Mouse (Mus musculus) frontal cortex, postnatal 25 days (tissue): ENCODE measurements around the gene Rere.
"Not testable (repeated sequence)": the region's sequence is repeated elsewhere in the genome, so short reads cannot be mapped to it uniquely, and the experiment has no call there.

Experiments used
- DNase-seq, 2 experiments: peaks; one replicate each; pipeline ENCODE4 v3.0.0; 2022; ENCODE audit warnings: low spot score in 2 of 2

The Rere gene

DNA sequence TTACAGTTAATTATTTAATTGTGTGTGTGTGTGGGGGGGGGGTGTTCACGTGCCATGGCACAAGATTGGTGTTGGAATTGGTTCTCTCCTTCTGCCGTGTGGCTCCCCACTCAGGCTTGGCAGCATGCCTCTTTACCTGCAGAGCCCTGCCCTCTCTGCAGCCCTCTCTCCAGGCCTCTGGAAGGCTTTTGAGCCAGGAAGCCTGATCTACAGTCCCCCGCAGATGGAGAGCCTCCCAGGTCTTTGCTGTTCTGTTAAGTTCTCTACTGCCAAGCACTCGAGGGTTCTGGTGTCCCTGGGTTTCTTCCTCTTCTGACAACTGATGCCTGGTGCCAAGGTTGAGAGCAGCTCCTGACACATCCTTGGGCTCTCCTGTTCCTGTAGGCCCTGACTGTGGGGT lies 27.0 kb upstream of the Rere start:
- no peak for DNase-seq

- no peak for DNase-seq
These were observed 26.3 kb upstream of the Rere start for GRCm38 (mm10) chr4:150255181-150255580.

- peak; percentile 50 to 58 for DNase-seq
These were observed 23.9 kb upstream of the Rere start for GRCm38 (mm10) chr4:150257252-150258204.

DNA sequence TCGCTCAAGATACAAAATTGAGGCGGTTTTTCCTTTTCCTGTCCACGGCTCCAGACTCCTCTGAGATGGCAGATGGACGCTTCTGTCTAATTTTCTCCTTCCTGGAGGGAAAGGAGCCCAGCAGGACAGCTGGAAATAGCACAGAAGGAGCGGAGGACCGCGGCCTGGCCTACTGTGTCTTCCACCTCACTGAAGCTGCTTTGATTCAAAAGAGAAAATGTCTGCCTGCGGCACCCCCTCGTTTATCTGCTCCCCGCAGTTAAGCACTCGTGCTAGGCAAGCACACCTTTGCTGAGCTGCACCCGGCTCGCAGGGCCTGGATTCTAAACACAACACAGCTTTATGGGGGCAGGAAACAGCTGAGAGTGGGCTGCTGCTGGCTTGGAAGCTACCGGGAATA lies 23.1 kb upstream of the Rere start:
- DNase-seq = no peak

DNA sequence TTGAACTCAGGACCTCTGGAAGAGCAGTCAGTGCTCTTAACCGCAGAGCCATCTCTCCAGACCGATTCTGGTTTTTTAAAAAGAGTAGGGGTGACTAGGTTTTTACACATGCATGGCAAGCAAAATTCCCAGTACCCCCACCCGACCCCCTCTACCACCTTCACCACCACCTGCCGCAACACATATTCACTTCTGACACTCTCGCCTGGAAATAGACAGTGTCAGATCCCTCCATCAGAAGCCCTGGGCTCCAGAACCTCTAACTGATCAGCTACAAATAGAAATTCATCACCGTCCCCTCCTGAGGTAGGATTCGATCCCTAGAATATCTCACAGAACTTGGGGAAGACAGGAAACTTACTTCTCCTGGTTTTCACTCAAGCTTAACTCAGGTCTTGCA lies 21.9 kb upstream of the Rere start:
- no peak for DNase-seq

DNA sequence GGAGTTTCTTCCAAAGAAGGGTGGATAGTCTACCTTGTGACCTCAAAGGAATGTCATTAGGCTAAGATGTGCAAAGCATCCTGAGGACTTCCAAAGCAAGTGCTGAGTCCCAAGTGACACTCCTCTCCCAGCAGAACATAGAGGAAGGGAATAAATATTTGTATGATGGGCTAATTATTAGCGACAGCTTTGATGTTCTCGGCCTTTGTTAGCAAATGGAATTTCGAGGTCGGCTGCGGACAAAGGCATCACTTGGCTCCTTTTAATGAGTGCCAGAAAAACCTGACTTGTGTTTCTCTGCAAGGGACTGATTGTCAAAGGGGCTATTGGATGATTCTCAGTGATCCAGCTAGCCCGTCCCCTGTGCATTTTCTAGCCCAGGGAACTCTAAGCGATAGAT lies 21.3 kb upstream of the Rere start:
- no peak for DNase-seq

DNA sequence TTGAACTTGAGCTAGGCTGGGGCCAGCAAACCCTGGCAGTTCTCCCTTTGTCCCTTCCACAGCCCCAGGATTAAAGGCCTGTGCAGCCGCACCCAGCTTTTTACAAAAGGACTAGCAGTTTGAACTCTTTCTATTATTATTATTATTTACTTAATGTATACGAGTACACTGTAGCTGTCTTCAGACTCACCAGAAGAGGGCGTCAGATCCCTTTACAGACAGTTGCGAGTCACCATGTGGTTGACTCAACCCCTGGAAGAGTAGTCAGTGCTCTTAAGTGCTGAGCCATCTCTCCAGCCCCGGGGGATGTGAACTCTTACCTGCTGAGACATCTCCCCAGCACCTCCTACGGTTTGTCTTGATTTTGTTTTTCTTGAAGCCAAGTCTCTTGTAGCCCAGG lies 20.7 kb upstream of the Rere start:
- DNase-seq = no peak

- no peak for DNase-seq
These were observed 19.1 kb upstream of the Rere start for GRCm38 (mm10) chr4:150262301-150262700.

- no peak for DNase-seq
These were observed 16.5 kb upstream of the Rere start for GRCm38 (mm10) chr4:150264903-150265302.

GRCm38 (mm10) chr4:150265471-150265870 lies 16.0 kb upstream of the Rere start:
- no peak for DNase-seq

DNA sequence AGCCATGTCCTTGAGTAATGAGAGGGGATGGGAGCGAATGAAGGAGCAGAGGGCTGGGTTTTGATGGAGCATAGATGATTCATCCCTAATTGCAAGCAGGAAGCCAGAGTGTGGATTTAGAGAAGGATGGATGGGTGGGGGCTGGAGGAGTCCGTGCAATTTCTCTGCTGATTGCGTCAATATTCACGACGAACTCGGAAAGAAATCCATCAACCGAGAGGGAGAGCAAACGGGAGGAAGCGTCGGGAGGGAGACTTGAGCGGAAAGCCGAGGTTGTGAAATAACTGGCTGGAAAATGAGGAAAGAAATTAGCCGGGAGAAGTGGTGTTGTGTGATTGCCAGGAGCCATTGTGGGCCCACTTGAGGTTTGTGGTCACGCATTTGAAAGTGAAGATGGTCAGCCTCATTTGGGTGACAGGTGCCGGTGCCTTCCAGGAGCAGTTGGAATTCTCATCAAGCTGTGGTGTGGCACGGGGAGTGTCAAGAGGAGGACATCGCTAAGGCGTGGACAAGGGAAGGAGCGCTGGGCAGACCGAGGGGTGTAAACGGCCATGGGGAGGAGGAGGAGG lies 14.7 kb upstream of the Rere start:
- no peak for DNase-seq

DNA sequence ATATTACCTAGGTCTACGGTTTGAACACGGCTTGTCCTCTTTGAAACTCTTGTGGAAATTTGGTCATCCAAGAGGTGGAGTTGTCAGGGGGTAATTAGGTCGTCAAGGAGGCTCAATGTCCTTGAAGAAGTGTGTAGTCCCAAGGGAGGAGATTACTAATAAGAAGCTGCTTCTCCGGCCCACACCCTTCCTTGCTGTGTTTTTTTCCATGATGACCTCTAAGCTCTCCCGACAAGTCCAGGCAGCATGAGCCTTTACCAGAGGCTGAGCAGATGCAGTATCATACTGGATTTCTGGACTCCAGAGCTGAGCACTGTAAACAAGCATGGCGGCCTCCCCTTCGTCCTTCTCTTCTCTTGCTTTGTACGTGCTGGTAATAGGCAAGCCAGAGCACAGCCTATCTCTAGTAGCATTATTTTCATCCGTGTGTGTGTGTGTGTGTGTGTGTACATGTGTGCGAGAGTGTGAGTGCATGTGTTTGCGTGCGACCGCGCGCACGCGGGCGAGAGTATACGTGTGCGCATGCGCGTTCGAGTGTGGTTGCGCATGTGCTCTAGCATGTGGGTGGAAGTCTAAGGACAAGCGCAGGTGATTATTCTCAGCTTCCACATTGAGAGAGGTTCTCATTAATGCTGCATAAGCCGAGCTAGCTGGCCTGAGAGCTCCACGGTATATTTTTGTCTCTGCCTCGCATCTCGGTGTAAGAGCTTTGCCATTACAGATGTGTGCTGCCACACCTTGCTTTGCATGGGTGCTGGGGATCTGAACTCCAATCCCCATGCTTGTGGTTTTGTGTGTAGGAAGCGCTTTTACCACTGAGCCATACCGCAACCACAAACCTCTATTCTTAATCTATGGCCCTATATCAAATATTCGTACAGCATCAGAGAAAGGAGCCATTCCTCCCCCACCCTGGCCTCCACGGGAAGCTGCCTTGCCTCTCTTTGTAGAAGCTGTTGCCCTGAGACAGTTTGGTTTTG lies 12.5 kb upstream of the Rere start:
- no peak for DNase-seq

GRCm38 (mm10) chr4:150269679-150270078 lies 11.8 kb upstream of the Rere start:
- DNase-seq = no peak

- DNase-seq = not testable (repeated sequence)
These were observed 10.7 kb upstream of the Rere start for GRCm38 (mm10) chr4:150270718-150271117.

DNA sequence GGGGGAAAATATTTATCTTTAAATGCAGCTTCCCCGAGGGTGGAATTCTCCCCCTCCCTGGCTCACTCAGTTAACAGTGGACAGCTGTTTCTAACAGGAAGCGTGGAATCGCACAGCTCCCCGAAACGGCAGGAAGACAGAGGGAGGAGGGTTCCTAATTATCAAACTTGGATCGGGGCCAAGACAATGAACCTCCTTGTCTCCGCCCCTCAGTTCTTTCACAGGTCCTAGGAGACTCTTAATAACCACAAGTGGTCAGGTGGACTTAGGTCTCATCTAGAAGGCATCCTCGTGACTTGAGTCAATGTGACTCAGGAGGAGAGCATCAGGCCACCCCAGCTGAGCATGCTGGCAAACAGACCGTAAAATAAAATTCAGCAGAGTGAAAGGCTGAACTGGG lies 8.7 kb upstream of the Rere start:
- DNase-seq = no peak

GRCm38 (mm10) chr4:150275531-150275930 lies 5.9 kb upstream of the Rere start:
- no peak for DNase-seq

- DNase-seq = not testable (repeated sequence)
These were observed 2.1 kb upstream of the Rere start for GRCm38 (mm10) chr4:150279336-150279735.

GRCm38 (mm10) chr4:150280002-150280401 lies 1.4 kb upstream of the Rere start:
- DNase-seq = no peak

GRCm38 (mm10) chr4:150280459-150280858 lies 987 bp upstream of the Rere start:
- DNase-seq = no peak

DNA sequence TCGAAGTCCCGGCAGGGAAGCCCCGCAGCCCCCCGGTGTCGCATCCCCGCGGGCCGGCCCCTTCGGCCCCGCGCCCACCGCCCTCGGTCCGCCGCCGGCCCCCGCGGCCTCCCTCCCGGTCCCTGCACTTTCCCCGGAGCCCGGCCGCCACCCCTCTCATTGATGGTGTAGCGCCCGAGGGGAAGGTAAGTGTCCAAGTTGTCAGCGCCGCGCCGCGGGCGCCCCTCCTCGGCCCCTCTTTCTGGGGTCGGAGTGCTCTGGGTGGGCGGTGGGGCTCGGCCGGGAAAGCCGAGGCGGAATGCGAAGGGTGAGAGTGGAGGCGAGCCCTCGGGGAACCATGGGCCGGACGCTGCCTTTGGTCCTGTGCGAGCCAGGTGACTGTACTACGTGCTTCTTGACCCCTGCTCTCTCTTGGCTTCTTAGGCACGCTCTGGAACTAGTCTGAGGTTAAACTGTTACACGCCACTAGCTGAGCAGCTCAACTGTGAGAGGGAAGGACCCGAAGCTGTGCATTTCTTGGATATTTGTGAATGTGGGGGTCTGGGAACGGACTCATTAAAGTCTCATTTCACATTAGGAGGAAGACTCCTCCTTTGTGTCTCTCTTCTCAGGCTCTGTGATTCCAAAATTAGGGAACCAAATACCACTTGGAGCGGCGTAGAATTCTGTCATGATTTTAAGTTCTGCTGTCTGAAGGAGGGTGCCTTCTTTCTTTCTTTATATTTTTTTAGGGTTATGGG lies 615 bp downstream of the Rere start:
- peak in 1 of 2 experiments; percentile 20 for DNase-seq

- no peak for DNase-seq
These were observed 1.3 kb downstream of the Rere start for GRCm38 (mm10) chr4:150282631-150283334.
